Mouse (Mus musculus): Measurements from ENCODE around the gene Adgrl3.
A peak's percentile ranks its signal among the peaks of the same experiment; 100 is the strongest.
"Not testable (repeated sequence)": the region's sequence is repeated elsewhere in the genome, so short reads cannot be mapped to it uniquely, and the experiment has no call there.

Adgrl3 gene

DNA sequence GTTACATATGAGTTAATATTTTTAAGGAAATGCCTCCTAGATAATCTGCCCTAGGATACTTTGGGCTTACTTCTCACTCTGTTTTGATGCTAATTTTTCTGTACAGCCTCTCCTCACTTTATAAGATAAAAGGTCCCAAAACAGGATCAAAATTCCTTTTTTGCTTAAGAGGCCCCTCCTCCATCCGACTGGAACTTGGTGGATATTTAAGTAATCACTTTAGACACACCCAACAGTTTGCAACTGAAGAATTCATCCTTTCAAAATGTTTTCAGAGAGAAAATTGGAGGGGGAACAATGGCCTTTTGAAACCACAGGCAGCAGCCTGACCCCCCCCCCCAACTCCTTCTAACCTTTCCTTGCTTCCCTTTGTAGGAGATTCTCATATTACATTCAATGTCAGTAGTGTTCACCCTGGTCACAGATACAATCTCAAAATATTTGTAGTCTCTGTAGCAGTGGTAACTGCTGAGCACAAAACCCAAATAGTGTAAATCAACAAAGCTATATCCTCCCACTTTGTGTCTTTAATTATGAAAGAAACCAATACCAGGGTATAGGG is 385.7 kb downstream of the Adgrl3 start:
- DNase-seq (ENCODE audit: low spot score in 2 of 2), result no peak

DNA sequence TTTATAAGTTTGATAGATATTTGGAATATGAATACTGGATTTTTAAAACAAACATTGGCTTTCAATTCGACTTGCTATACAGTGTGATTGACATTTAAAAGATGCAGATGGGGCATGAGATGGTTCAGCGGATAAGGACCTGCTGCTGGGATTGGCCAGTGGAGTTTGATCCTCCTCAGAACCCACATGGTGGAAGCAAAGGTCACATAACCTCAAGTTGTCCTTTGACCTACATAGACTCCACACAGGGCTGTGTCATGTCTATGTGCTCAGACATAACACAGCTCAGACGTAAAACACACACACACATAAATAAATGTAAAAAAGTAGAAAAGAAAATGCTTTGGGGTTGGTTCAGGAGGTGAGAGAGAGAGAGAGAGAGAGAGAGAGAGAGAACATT is 397.4 kb downstream of the Adgrl3 start:
- no peak for DNase-seq (ENCODE audit: low spot score in 2 of 2)

DNA sequence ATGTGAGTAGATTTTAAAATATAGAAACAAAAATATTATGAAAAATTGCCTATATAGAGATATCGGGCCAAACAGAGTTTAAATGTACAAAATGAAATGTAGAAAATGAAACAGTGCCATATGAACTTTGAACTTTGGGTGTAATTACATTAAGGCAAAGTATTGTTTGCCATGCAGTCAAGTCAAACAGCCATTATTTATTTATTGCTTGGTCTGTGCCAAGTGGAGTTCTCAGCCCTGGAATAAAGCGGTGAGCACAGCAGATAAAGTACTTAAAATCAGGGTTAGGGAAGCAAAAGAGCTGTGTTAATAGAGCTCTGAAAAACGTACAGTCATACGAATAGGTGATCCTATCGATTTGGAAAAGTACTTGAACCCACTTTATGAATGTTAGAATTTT is 407.5 kb downstream of the Adgrl3 start:
- DNase-seq (ENCODE audit: low spot score in 2 of 2), result no peak

DNA sequence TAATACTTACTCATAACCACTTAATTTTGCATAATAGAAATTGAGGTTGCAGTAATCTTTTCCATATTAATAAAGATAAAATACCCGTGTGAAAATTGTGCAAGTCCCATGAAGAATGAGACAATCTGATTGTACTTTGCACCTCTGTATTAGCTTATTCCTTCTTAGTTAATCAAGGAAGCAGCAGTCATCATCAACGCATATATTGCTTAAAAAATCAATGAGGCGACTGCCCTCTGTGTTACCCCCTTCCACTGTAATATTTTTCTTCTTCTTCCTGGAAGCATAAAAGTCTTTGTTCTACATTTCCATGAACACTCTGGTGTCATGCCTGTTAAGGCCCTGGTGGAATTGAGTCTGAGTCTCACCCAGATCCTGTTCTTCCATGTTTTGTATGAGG is 416.4 kb downstream of the Adgrl3 start:
- no peak for DNase-seq (ENCODE audit: low spot score in 2 of 2)

DNA sequence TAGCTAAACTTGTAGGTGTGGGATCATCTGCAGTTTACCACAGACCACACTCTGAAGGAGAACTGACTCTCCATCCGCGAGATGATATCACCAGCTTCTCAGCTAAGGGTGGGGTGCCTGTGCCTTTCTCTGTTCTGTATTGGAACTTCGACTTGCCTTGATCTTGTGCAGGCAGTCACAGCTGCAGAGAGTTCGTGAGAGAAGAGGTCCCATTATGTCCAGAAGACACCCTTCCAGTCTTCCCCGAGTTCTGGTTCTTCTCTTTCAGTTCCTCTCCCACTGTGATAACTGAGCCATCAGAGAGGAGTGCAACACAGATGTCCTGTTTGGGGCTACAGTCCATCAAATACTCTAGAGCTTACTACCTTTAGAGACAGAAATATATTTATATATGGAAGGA is 422.2 kb downstream of the Adgrl3 start:
- no peak for DNase-seq (ENCODE audit: low spot score in 2 of 2)

DNA sequence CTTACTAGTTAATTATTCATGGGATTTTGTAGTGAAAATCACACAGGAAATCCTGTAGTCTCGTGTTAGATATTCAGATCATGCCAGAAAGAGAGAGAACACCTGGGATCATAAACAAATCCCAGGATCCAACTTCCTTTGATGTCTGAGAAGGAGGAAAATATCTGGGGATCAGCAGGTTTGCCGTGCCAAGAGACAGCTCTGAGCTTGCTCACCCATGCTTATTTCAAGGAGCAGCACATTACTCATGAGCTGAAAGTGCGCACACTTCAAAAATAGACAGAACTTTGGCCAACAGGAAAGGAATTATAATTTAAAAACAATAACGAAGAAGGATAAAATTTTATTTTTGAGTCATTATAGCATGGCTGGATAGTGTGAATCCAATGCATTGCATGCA is 446.0 kb downstream of the Adgrl3 start:
- DNase-seq (ENCODE audit: low spot score in 2 of 2), result no peak

DNA sequence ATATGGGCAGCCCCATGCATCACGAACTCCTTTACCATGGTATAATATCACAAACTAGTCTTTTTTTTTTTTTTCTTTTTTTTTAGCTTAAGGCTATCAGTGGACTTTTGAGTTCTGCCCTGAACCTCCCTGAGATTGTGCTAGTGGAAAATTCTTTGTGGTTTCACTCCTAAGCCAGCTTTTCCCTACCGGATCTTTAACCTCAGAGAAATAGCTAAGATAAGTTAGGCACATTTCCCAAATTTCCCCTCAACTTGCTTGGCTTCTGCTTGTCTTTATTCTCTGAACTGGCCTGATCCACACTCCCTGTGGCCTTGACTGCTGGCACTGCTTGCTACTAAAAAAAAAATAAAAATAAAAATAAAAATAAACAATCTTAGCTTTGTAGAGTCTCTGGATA is 454.7 kb downstream of the Adgrl3 start:
- DNase-seq (ENCODE audit: low spot score in 2 of 2), result no peak

DNA sequence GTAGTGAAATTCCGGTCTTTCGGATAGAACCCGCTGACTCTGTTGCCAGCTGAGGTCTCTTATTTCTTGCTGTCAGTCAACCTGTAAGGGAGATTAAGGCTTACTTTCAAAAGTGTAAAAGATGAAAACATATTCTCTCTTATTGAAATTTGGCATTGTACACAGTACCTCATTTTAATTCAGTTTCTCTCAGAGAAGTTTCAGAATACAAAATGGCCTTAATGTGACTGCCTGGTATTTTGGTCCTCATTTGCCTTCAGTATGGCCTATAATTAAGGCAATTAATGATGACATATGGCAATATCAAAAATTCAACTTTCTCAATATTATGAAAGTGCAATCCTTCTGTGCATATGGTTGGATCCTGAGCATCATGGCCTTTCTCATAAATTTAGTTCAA is 455.5 kb downstream of the Adgrl3 start:
- no peak for DNase-seq (ENCODE audit: low spot score in 2 of 2)

DNA sequence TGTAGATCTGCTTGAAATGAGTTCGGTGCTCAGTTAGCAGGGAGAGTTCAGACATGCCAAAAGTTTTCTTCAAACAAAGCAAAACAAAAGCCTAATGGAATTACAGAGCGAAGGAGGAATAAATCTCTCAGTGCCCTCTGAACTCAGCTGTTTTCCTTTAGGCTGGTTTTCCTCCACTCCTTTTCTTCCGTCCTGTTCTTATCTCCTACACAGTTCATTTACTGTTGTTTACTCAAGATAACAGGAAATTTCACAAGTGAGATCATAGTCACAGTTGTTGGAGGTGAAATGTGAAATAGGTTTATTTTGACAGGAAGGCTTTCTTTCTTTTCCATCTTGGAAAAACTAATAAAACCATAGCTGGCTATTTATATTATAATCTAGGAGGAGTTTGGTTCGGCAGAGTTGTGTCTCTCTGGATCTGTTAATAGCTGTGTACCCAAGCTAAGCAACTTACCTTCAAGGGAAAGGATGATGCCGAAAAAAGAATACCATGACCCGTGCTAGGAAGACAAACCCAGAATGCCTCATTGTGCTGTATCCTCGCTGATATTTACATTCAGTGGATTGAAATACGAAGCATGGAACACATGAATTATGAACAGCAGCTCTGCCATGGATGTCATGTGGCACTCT is 456.2 kb downstream of the Adgrl3 start:
- DNase-seq (ENCODE audit: low spot score in 2 of 2), result no peak

DNA sequence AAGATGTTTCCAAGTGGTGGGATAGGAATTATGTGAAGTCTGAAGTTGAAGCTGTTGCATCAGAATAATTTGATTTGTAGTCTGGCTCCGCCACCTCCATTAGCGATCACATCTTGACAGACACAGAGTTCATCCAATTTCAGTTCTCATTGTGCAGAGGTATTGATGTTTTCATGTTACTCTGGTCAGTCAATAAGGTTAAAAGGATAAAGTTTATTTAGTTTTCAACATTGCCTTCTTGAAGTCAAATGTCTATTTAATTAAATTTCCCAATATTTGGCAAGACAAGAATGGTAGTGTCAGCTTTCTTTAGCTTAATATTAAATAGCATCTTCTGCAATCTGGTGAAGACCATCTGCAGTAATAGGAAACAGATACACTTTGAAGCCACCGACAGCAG is 461.0 kb downstream of the Adgrl3 start:
- DNase-seq (ENCODE audit: low spot score in 2 of 2), result no peak

DNA sequence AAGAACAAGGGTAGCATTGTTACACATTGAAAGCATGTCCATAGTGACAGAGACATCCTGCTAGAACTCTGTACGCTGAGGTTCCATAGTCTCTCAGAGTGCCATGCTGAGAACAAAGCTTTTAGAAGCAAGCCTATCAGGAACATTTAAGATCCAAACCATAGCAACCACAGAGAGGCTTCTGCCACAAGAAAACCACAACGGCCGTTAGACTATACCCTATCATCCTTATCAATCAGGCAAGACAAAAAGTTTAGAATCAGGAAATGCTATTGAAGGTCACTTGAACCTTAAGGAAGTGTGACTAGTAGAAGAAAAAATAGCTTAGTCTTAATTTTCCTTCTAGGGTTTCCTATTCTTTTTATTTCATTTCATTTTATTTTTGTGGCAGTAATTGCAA is 464.0 kb downstream of the Adgrl3 start:
- no peak for DNase-seq (ENCODE audit: low spot score in 2 of 2)

DNA sequence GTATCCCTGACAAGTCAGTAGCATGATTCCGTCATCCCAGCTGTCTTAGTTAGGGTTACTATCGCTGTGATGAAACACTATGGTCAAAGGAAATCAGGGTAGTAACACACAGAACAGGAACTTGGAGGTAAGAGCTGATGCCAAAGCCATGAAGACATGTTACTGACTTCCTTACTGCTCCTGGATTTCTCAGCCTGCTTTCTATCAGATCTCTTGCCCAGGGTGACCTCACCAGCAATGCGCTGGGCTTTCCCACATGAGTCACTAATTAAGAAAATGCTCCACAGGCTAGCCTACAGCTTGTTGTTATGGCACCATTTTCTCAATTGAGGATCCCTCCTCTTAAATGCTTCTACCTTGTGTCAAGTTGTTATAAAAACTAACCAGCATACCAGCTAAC is 481.1 kb downstream of the Adgrl3 start:
- no peak for DNase-seq (ENCODE audit: low spot score in 2 of 2)

DNA sequence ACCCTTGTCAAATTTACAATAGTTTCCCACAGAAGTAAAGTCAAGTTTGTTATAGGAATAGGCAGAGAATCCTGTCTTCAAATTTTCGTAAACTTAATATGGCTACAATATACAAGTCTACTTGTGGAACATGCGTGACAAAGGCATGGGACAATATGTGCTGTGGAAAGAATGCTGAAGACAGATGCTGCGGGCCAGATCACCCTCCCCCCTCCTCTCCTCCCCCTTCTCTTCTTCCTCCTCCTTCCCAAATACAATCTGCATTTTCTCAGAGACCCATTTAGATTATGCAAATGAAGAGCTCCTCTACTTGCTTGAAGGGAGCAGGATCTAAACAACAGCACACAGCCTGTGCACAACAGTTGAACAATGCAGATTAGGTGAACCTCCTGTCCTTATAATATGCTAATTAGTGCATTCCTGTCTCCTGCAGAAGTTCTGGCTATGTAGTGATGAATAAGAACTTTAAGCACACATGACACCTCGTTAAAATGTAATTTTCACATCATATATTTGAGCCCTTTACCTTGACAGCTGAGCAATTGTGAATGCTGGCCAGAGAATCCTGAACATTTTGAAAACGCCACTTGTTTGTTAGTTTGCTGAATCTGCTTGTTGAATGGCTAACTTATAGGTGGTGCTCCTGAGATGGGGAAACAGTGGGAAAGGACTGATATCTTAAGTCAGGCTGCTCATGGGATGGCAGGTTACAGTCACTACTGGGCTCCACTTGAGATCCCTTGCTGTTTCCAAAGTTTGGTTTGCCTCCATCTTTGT is 499.0 kb downstream of the Adgrl3 start:
- DNase-seq (ENCODE audit: low spot score in 2 of 2), result no peak

DNA sequence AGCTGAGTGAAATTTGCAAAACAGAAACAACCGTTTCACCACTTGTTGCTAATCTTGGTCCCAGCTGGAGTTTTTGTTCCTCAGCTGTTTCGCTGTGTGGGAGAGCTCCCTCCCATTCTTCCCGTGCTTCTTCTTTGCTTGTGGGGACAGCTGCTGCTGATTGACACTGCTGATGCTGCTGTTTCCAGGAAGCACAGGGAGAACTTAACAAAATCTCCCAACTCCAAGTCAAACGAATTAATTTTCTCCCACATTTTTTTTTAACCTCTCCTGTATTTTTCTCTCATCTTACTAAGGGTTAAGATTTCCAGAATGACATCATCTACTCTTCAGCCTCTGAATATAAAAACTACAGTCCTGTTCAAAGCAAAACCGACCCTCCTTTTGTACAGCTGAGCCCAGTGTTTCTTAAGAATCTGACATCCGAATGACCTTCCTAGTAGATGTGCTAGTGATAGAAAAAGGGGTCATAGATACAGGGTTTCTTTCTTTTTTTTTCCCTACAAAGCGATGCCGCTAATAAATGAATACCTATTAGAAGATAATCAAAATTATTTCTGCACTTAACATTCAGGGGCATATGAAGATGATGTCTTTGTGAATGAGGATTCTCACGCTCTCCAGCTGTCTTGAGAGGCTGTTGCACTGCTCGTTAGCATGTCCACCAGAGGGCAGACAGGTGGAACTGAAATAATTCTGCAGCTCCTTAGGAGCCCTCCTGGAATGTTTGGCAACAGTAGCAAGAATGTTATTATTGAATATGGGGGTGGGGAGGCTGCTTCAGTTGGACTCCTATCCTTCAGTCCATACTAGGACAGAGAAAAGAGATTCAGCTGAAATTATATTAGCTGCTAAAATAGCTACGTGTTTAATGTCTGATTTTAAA is 499.8 kb downstream of the Adgrl3 start:
- peak; percentile 10 to 25 for DNase-seq (ENCODE audit: low spot score in 2 of 2)

DNA sequence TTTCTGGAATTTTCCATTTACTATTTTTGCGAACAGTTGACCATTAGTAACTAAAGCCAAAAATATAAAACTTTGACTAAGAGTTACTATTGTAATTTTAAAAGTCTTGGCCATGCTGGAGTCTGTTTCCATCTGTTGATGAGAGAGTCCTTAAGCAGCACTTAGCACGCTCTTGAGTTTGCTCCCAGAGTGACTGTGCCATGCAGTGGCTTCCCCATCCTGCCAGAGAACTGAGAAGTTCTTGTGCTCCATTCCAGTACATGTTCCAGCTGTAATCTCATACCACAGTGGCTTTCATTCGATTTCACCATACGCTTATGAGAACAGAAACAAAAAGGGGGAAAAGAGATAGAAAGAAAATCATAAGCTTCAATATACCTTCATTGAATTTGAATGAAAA is 502.8 kb downstream of the Adgrl3 start:
- DNase-seq (ENCODE audit: low spot score in 2 of 2), result no peak

DNA sequence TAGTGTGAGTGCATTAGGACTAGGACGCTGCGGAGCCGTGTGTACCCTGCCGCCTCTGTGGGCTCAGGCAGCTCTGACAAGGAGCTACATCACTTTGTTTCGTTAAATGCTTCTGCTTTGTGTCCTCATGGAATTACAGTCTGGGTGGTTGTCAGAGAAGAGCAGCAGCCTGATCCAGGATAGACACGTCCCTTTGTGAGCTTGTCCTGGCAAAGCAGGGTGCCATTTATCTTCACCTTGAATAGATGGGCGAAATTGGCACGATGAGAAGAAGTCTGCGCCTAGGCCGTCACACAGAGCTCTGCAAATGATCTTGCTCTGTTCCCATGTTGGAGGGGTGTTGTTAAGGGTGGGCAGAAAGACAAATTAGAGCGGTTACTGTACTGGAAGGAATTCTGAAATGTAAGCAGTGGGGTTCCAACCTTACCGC is 504.6 kb downstream of the Adgrl3 start:
- DNase-seq (ENCODE audit: low spot score in 2 of 2), result no peak

DNA sequence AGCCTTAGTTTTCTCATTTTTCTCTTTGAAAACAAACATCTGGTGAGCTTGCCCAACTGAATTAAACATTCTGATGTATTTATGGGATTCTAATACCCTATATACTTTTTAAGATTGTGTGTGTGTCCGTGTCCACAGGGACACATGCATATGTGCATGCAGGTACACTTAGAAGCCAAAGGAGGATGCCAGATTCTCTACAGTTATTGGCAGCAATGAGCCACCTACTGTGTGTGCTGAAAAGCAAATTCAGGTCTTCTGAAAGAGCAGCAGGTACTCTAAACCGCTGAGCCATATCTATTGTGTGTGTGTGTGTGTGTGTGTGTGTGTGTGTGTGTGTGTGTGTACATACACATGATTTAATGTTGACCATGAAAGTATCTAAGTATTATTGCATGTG is 505.4 kb downstream of the Adgrl3 start:
- DNase-seq (ENCODE audit: low spot score in 2 of 2), result no peak

DNA sequence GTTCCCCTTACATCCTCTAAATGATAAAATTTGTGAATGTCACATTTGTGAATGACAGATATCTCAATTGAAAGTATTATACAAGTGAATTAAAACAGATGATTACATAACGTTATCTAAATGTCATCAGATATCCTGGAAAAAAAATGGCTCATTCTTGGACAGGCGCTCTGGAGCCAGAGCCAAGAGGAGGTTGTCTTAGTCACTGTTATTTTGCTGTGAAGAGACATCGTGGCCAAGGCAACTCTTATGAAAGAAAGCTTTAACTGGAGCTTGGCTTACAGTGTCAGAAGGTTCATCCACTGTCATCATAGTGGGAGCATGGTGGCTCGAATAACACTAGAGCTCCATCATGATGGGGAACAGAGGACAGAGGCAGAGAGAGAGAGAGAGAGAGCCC is 511.7 kb downstream of the Adgrl3 start:
- no peak for DNase-seq (ENCODE audit: low spot score in 2 of 2)

DNA sequence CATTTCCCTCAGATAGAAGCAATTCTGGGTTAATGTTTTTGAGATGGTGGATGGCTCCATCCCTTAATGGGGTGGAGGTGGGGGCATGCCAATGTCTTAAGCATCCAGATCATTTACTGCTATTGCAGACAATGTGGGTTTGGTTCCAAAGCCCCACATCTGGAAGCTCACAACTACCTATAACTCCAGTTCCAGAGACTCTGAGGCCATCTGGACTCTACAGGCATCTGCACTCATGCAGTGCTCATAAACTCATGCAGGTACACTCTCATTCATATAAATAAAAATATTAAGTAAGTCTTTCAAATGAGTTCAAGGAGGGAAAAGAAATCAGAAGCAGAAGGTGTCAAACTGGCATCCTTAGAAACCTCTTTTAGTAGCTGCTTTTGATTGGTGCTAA is 530.3 kb downstream of the Adgrl3 start:
- DNase-seq (ENCODE audit: low spot score in 2 of 2), result no peak

DNA sequence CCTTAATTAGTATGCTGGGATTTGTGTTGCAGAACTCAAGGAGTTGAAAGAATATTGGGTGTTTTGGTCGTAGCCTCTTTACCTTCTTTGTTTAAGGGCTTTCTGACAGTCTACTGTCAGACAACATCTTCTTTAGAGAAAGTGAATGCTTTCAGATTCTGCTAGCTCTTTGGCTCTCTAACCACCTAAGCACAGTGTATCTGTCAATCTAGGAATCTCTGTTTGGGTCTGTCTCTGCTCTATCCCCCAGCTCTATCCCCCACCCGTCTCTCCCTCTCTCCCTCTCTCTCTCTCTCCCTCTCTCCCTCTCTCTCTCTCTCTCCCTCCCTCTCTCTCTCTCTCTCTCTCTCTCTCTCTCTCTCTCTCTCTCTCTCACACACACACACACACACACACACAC is 535.2 kb downstream of the Adgrl3 start:
- not testable (repeated sequence) for DNase-seq (ENCODE audit: low spot score in 2 of 2)

DNA sequence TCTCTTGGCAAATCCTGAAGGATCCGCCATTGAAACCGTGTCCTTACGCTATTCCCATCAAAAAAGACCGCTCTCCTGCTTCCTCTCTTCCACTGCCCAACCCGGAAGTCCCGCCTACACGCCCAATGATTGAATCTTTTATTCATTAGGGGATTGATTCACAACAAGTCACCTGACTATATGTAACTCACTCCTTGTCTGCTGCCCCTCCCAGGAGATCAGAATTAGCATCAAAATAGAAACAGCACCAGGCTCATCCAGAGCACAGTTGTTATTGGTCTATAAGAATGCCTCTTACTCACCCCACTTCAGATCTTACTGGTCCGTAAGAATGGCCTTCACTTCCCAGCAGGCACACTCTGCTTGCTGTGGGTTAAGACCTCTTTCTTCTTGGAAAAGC is 536.1 kb downstream of the Adgrl3 start:
- no peak for DNase-seq (ENCODE audit: low spot score in 2 of 2)

DNA sequence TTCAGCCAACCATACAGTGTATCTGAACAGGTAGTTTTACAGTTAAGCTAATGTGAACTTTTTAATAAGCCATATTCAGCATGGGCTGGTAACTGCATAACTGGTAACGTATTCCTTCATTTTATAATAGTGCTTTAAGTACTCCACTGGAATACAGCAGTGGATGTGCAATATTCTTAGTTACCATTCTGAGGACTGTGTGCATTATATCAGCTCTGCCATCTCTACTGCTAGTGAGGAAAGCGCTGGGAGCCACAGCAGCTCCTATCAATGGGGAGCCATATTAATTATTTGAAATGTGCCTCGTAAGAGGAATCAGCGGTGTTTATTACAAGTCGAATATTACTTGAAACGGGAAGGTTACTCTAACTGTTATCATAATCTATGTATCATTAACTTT is 539.0 kb downstream of the Adgrl3 start:
- no peak for DNase-seq (ENCODE audit: low spot score in 2 of 2)

Measured in frontal cortex, postnatal 10 days (tissue).